ENCODE assay signal across 8 mouse cellular contexts in genomic region chr12:111537341-111537740, GRCm38 (mm10). TPM values are rescaled to one million over a fixed set of nuclear protein-coding genes. Genes with fewer than 3 reads are reported as not detected.
DNase-seq lines count a peak whose midpoint lies in the region; ATAC-seq and TF ChIP-seq lines count a peak whose summit lies in the region.

No protein-coding gene starts in this region.

- TF ChIP-seq RAD21 in CH12.LX (IDR thresholded peaks at IDR 0.05; ENCODE audit: low read depth, low read length) = no peak

- peak overlapping the region; percentile 74 for H3K27ac ChIP-seq in CH12.LX (ENCODE audit: insufficient read depth, low read depth)
- peak overlapping the region; percentile 92 for H3K27ac ChIP-seq in embryonic facial prominence, embryonic 15.5 days (replicated peaks)
- peak overlapping the region; percentile 79 for H3K27ac ChIP-seq in intestine, embryonic 16.5 days (ENCODE audit: low read length)
- peak overlapping the region; percentile 75 for H3K27ac ChIP-seq in midbrain, embryonic 12.5 days (replicated peaks)

- peaks cover 38% of the 10 kb centered on the region for H3K79me2 ChIP-seq in CH12.LX (replicated peaks; ENCODE audit: control insufficient read depth, extremely low read depth, insufficient read depth, poor library complexity, severe bottlenecking)

- TF ChIP-seq EP300 in CH12.LX (IDR thresholded peaks at IDR 0.05; ENCODE audit: low read length) = no peak

- no peak for DNase-seq in frontal cortex, postnatal 14 days (ENCODE audit: low spot score in 2 of 2)
- DNase-seq in CH12.LX (ENCODE audit: extremely low read depth) = no peak
- DNase-seq in layer of hippocampus, postnatal 25 days (ENCODE audit: extremely low spot score in 1 of 2, low spot score in 1 of 2) = no peak
- DNase-seq in retina, embryonic 14.5 days (ENCODE audit: low spot score) = no peak

- no peaks in the 10 kb centered on the region for H3K27me3 ChIP-seq in CH12.LX (replicated peaks)
- H3K27me3 ChIP-seq in embryonic facial prominence, embryonic 15.5 days = no peaks in the 10 kb centered on the region
- H3K27me3 ChIP-seq in intestine, embryonic 16.5 days (replicated peaks; ENCODE audit: control insufficient read depth, insufficient read depth, low read length) = no peaks in the 10 kb centered on the region
- H3K27me3 ChIP-seq in midbrain, embryonic 12.5 days = no peaks in the 10 kb centered on the region

- dilution Hi-C loops in CH12.LX (cut with MboI; ENCODE audit: extremely low pct_ligation_motif_present, extremely low pct_unique_long_range_greater_than_20kb, low sequenced_read_pairs) = no loop called here

- no peak for TF ChIP-seq POLR2A in CH12.LX (IDR thresholded peaks at IDR 0.05; ENCODE audit: low read depth, low read length)

- H3K9me3 ChIP-seq in CH12.LX (replicated peaks; ENCODE audit: low read length) = no peaks in the 10 kb centered on the region
- H3K9me3 ChIP-seq in embryonic facial prominence, embryonic 15.5 days (replicated peaks) = no peaks in the 10 kb centered on the region
- no peaks in the 10 kb centered on the region for H3K9me3 ChIP-seq in intestine, embryonic 16.5 days (ENCODE audit: control insufficient read depth, low read length)
- no peaks in the 10 kb centered on the region for H3K9me3 ChIP-seq in midbrain, embryonic 12.5 days

- H3K36me3 ChIP-seq in CH12.LX (replicated peaks in 1 of 2; ENCODE audit: control insufficient read depth in 1 of 2, insufficient read depth in 1 of 2, low read length in 1 of 2) = peaks cover 26 to 35% of the 10 kb centered on the region in 2 experiments
- H3K36me3 ChIP-seq in embryonic facial prominence, embryonic 15.5 days = peaks cover 30% of the 10 kb centered on the region
- H3K36me3 ChIP-seq in intestine, embryonic 16.5 days (ENCODE audit: control insufficient read depth, insufficient read depth, low read length) = peaks cover 9% of the 10 kb centered on the region; the same call in 1 of the 2 replicates
- H3K36me3 ChIP-seq in midbrain, embryonic 12.5 days = peaks cover 32% of the 10 kb centered on the region

- peak overlapping the region; percentile 71 to 95 (median 83) for H3K4me3 ChIP-seq in CH12.LX (replicated peaks in 1 of 3; ENCODE audit: low read depth in 2 of 3, low read length in 2 of 3, poor library complexity in 1 of 3)
- peak overlapping the region; percentile 94 for H3K4me3 ChIP-seq in embryonic facial prominence, embryonic 15.5 days (replicated peaks)
- peak overlapping the region; percentile 76 for H3K4me3 ChIP-seq in intestine, embryonic 16.5 days (ENCODE audit: low read length)
- peak overlapping the region; percentile 97 for H3K4me3 ChIP-seq in midbrain, embryonic 12.5 days

- peak overlapping the region; percentile 96 for H3K4me2 ChIP-seq in CH12.LX (ENCODE audit: insufficient read depth, low read depth, poor library complexity, severe bottlenecking)
- peak overlapping the region; percentile 53 for H3K4me2 ChIP-seq in embryonic facial prominence, embryonic 15.5 days (replicated peaks)
- peak overlapping the region; percentile 71 for H3K4me2 ChIP-seq in intestine, embryonic 16.5 days (ENCODE audit: low read depth, low read length)
- peak overlapping the region; percentile 56 for H3K4me2 ChIP-seq in midbrain, embryonic 12.5 days (replicated peaks)

- peak overlapping the region; percentile 100 for H3K9ac ChIP-seq in CH12.LX (ENCODE audit: insufficient read depth, low read depth)
- H3K9ac ChIP-seq in embryonic facial prominence, embryonic 15.5 days = peak overlapping the region; percentile 84
- H3K9ac ChIP-seq in intestine, embryonic 16.5 days (ENCODE audit: low read depth, low read length) = peak overlapping the region; percentile 99
- peak overlapping the region; percentile 88 for H3K9ac ChIP-seq in midbrain, embryonic 12.5 days (replicated peaks)

- in situ Hi-C loops in CH12.LX (cut with MboI; ENCODE audit: low pct_ligation_motif_present, low pct_unique_long_range_greater_than_20kb, low sequenced_read_pairs) = no loop called here

- TF ChIP-seq CTCF in CH12.LX (conservative IDR thresholded peaks at IDR 0.05 in 1 of 2, IDR thresholded peaks at IDR 0.05 in 1 of 2; ENCODE audit: low read depth in 2 of 2, low read length in 2 of 2) = no peak

- peaks cover 7 to 57% of the 10 kb centered on the region in 2 experiments for H3K4me1 ChIP-seq in CH12.LX (ENCODE audit: control insufficient read depth in 1 of 2, insufficient read depth in 2 of 2)
- H3K4me1 ChIP-seq in embryonic facial prominence, embryonic 15.5 days = peaks cover 25% of the 10 kb centered on the region
- H3K4me1 ChIP-seq in intestine, embryonic 16.5 days (ENCODE audit: control insufficient read depth, insufficient read depth, low read length) = peaks cover 15% of the 10 kb centered on the region
- H3K4me1 ChIP-seq in midbrain, embryonic 12.5 days = peaks cover 30% of the 10 kb centered on the region

- peak; percentile 5; the same call in 1 of the 2 replicates for ATAC-seq in frontal cortex, adult (ENCODE audit: low TSS enrichment)
- no peak; the same call in 1 of the 2 replicates for ATAC-seq in embryonic facial prominence, embryonic 15.5 days (ENCODE audit: insufficient number of reproducible peaks, low FRiP score, low TSS enrichment, low read depth)
- peak; percentile 42 for ATAC-seq in intestine, embryonic 16.5 days
- ATAC-seq in midbrain, embryonic 12.5 days (ENCODE audit: low FRiP score, low read depth) = peak; percentile 44

- WGBS in embryonic facial prominence, embryonic 15.5 days = under 1% methylated on average over 22 of the region's 22 CpGs
- 0% methylated on average over 22 of the region's 22 CpGs for WGBS in intestine, embryonic 16.5 days
- 0% methylated on average over 22 of the region's 22 CpGs for WGBS in midbrain, embryonic 12.5 days

TF ChIP-seq in CH12.LX, 34 proteins besides CTCF, POLR2A, EP300 and RAD21:
- no peak for TF ChIP-seq GABPA (IDR thresholded peaks at IDR 0.05; ENCODE audit: insufficient replicate concordance, low read depth, low read length)
- TF ChIP-seq BHLHE40 (IDR thresholded peaks at IDR 0.05; ENCODE audit: low read depth, low read length) = peak; percentile 36; the same call in 1 of the 2 replicates
- TF ChIP-seq CHD1 (IDR thresholded peaks at IDR 0.05; ENCODE audit: low read depth, low read length) = peak; percentile 87; the same call in 1 of the 2 replicates
- TF ChIP-seq POLR2AphosphoS2 (IDR thresholded peaks at IDR 0.05; ENCODE audit: low read depth, low read length) = peak; percentile 63
- no peak for TF ChIP-seq ETS1 (conservative IDR thresholded peaks at IDR 0.05; ENCODE audit: low read depth, low read length)
- TF ChIP-seq NELFE (IDR thresholded peaks at IDR 0.05; ENCODE audit: low read depth, low read length) = no peak
- TF ChIP-seq ZMIZ1 (IDR thresholded peaks at IDR 0.05; ENCODE audit: low read depth, low read length) = no peak; the same call in 1 of the 2 replicates
- peak; percentile 12; the same call in 1 of the 2 replicates for TF ChIP-seq SIN3A (IDR thresholded peaks at IDR 0.05; ENCODE audit: low read length)
- no peak for TF ChIP-seq NRF1 (IDR thresholded peaks at IDR 0.05; ENCODE audit: low read depth, low read length)
- no peak; the same call in 1 of the 2 replicates for TF ChIP-seq RCOR1 (conservative IDR thresholded peaks at IDR 0.05; ENCODE audit: low read depth, low read length)
- no peak for TF ChIP-seq USF2 (conservative IDR thresholded peaks at IDR 0.05; ENCODE audit: low read depth, low read length)
- TF ChIP-seq ZC3H11A (IDR thresholded peaks at IDR 0.05; ENCODE audit: low read depth, low read length) = no peak
- TF ChIP-seq JUN (IDR thresholded peaks at IDR 0.05; ENCODE audit: insufficient read depth, low read depth, low read length) = no peak

RNA-seq across cellular contexts. Expression of gene Eif5, which starts 0.5 kb away (rescaled TPM):
- total RNA-seq in CH12.LX (2012; rRNA removed) (118 and 129 TPM in 2 replicates), CH12.LX (2014; rRNA removed) (156 and 182 TPM in 2 replicates)
- polyA plus RNA-seq in CH12.LX (2012; ENCODE audit: insufficient read length, low read depth) = 282 and 284 TPM in 2 replicates
- polyA plus RNA-seq in embryonic facial prominence, embryonic 15.5 days (2015; fragmentation: Nextera tagmentation; extraction: Ambion mirVana) = 488 and 504 TPM in 2 replicates
- polyA plus RNA-seq in intestine, embryonic 16.5 days (2015; fragmentation: Nextera tagmentation; extraction: Ambion mirVana) = 523 and 531 TPM in 2 replicates
- polyA plus RNA-seq in midbrain, embryonic 12.5 days (2016; fragmentation: Nextera tagmentation; extraction: Ambion mirVana) = 692 and 732 TPM in 2 replicates
- total RNA-seq in layer of hippocampus, postnatal 25 days (2021) = 100 to 1,000 TPM; 243 to 246 TPM

RNA-seq across cellular contexts. Expression of gene Mark3, which starts 37.0 kb away (rescaled TPM):
- 40.2 and 43.7 TPM in 2 replicates for total RNA-seq in CH12.LX (2012; rRNA removed)
- total RNA-seq in CH12.LX (2014; rRNA removed) = 51.2 and 58.7 TPM in 2 replicates
- polyA plus RNA-seq in CH12.LX (2012; ENCODE audit: insufficient read length, low read depth) = 34.3 and 40.7 TPM in 2 replicates
- 37.7 and 40.1 TPM in 2 replicates for polyA plus RNA-seq in embryonic facial prominence, embryonic 15.5 days (2015; fragmentation: Nextera tagmentation; extraction: Ambion mirVana)
- polyA plus RNA-seq in intestine, embryonic 16.5 days (2015; fragmentation: Nextera tagmentation; extraction: Ambion mirVana) = 13.4 and 14.2 TPM in 2 replicates
- polyA plus RNA-seq in midbrain, embryonic 12.5 days (2016; fragmentation: Nextera tagmentation; extraction: Ambion mirVana) = 75.6 and 90.6 TPM in 2 replicates
- total RNA-seq in layer of hippocampus, postnatal 25 days (2021) = 100 to 1,000 TPM; 103 to 116 TPM

RNA-seq across cellular contexts. Expression of gene Gm266, which starts 51.7 kb away (rescaled TPM):
- total RNA-seq in CH12.LX (2012; rRNA removed) (not detected in 2 replicates), CH12.LX (2014; rRNA removed) (not detected in 2 replicates)
- not detected in 2 replicates for polyA plus RNA-seq in CH12.LX (2012; ENCODE audit: insufficient read length, low read depth)
- polyA plus RNA-seq in embryonic facial prominence, embryonic 15.5 days (2015; fragmentation: Nextera tagmentation; extraction: Ambion mirVana) = 20.8 and 24.6 TPM in 2 replicates
- 11.7 and 12.2 TPM in 2 replicates for polyA plus RNA-seq in intestine, embryonic 16.5 days (2015; fragmentation: Nextera tagmentation; extraction: Ambion mirVana)
- 2.3 and 3.5 TPM in 2 replicates for polyA plus RNA-seq in midbrain, embryonic 12.5 days (2016; fragmentation: Nextera tagmentation; extraction: Ambion mirVana)
- total RNA-seq in layer of hippocampus, postnatal 25 days (2021) = 1 to 10 TPM; 5.6 to 7.8 TPM
